Mouse (Mus musculus): ENCODE data around the gene Rnf145.

The Rnf145 gene

DNA sequence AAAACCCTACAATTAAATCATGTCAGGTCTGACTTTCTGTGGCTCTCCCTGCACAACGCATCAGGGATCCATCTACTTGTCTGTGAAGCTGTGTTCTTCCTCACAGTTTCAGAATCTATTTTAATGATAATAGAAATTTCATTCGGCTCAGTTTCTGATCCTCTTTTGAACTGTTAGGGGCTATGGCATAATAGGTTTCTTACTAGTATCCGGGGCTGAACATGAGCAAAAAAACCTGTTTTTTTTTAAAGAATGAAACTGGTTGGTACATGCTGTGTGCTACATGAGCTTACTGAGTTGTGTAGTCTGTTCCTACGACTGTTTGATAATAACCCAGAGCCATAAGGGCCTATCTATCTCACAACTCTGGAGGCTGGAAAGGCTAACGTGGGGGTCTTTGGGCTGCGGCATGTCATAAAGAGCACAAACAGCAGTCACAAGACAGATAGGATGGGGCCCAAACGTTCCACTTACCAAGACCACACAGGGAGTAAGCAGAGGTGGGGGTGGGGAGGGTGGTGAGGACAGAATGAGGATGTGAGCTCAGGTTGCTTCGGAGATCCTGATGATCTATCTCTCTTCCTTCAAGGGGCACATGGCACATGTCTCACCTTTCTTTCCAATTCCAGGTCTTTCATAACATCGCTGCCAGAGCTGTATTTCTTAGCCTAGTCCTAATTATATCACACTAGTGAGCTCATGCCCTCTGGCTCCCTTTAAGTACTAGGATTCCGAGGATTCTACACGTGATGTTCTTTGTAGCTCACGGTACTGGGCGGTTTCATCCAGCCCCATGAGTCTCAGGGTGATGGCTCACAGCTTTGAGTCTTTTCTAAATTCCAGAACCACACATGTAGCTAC, 20.1 kb upstream of the Rnf145 start:
- Histone ChIP-seq H3K36me3 (ENCODE audit: control insufficient read depth, insufficient read depth, low read length, poor library complexity, severe bottlenecking) (no peaks in the 10 kb centered on the region), H3K27me3 (ENCODE audit: control insufficient read depth, insufficient read depth, low read length, poor library complexity, severe bottlenecking) (no peaks in the 10 kb centered on the region)
- DNase-seq (ENCODE audit: low read depth, low spot score), result peak; percentile 61

DNA sequence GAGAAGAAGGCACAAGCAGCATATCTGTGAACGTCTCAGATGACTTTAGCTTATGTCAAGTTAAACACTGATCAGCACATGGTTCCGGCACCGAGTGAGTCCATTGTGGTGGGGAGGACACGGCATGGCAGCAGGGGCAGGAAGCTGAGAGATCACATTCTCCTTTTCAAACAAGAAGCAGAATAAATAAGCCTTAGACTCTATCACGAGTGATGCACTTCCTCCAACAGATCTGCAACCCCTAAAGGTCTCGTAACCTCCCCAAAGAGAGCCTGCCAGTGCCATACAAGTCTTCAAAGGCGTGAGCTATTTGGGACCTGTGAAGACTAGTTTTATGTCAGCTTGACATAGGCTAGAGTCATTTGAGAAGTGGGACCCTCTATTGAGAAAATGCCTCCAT, 17.8 kb upstream of the Rnf145 start:
- DNase-seq (ENCODE audit: low read depth, low spot score), result no peak
- Histone ChIP-seq H3K27me3 (ENCODE audit: control insufficient read depth, insufficient read depth, low read length, poor library complexity, severe bottlenecking) (no peaks in the 10 kb centered on the region), H3K36me3 (ENCODE audit: control insufficient read depth, insufficient read depth, low read length, poor library complexity, severe bottlenecking) (no peaks in the 10 kb centered on the region)

GRCm38 (mm10) chr11:44501477-44501876, 17.3 kb upstream of the Rnf145 start:
- no peak for DNase-seq (ENCODE audit: low read depth, low spot score)
- H3K27me3 ChIP-seq (ENCODE audit: control insufficient read depth, insufficient read depth, low read length, poor library complexity, severe bottlenecking), result no peaks in the 10 kb centered on the region
- H3K36me3 ChIP-seq (ENCODE audit: control insufficient read depth, insufficient read depth, low read length, poor library complexity, severe bottlenecking), result no peaks in the 10 kb centered on the region

GRCm38 (mm10) chr11:44502931-44503330, 15.8 kb upstream of the Rnf145 start:
- no peaks in the 10 kb centered on the region for H3K27me3 ChIP-seq (ENCODE audit: control insufficient read depth, insufficient read depth, low read length, poor library complexity, severe bottlenecking)
- DNase-seq (ENCODE audit: low read depth, low spot score), result no peak
- no peaks in the 10 kb centered on the region for H3K36me3 ChIP-seq (ENCODE audit: control insufficient read depth, insufficient read depth, low read length, poor library complexity, severe bottlenecking)

DNA sequence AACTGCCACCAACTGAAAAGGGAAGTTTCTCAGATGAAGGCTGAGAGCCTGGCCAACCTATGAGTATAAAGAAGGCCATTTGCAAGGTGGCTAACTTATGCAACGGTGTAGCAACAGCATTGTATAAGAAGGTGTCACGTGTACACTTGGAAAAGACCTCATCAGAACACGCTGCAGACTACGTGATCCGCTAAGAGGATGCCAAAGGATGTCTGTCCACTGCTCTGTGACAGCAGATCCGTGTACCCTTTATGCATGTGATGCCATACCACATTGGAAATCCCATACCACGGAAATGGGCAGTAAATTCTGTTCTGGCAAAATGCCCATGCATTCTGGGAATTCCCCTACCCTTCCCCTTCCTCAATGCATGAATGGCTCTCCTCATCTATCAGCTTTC, 14.6 kb upstream of the Rnf145 start:
- peak; percentile 70 for DNase-seq (ENCODE audit: low read depth, low spot score)
- Histone ChIP-seq H3K36me3 (ENCODE audit: control insufficient read depth, insufficient read depth, low read length, poor library complexity, severe bottlenecking) (no peaks in the 10 kb centered on the region), H3K27me3 (ENCODE audit: control insufficient read depth, insufficient read depth, low read length, poor library complexity, severe bottlenecking) (no peaks in the 10 kb centered on the region)

DNA sequence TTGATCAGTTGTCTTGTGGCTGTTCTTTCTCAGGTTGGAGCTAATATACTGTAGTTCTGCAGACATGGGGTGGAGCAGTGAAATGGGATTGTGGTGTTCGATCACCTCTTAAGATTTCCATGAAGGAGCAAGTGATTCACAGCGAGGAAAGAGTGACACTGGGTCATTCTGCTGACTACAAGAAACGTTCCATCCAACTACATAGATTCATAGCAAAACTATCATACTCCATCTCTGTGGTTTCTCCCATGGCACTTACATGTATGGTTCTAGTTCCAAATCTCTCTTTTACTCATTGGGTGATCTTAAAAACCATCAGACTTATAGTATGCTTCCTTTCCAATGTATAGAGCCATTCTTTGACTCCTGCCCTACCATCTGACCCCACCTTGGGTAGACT, 14.0 kb upstream of the Rnf145 start:
- no peak for DNase-seq (ENCODE audit: low read depth, low spot score)
- H3K27me3 ChIP-seq (ENCODE audit: control insufficient read depth, insufficient read depth, low read length, poor library complexity, severe bottlenecking), result no peaks in the 10 kb centered on the region
- H3K36me3 ChIP-seq (ENCODE audit: control insufficient read depth, insufficient read depth, low read length, poor library complexity, severe bottlenecking), result no peaks in the 10 kb centered on the region

GRCm38 (mm10) chr11:44508876-44509275, 9.9 kb upstream of the Rnf145 start:
- Histone ChIP-seq H3K27me3 (ENCODE audit: control insufficient read depth, insufficient read depth, low read length, poor library complexity, severe bottlenecking) (no peaks in the 10 kb centered on the region), H3K36me3 (ENCODE audit: control insufficient read depth, insufficient read depth, low read length, poor library complexity, severe bottlenecking) (no peaks in the 10 kb centered on the region)
- no peak for DNase-seq (ENCODE audit: low read depth, low spot score)

- H3K27me3 ChIP-seq (ENCODE audit: control insufficient read depth, insufficient read depth, low read length, poor library complexity, severe bottlenecking), result no peaks in the 10 kb centered on the region
- H3K36me3 ChIP-seq (ENCODE audit: control insufficient read depth, insufficient read depth, low read length, poor library complexity, severe bottlenecking), result no peaks in the 10 kb centered on the region
- DNase-seq (ENCODE audit: low read depth, low spot score), result no peak
Observed at GRCm38 (mm10) chr11:44509906-44510305, 8.9 kb upstream of the Rnf145 start.

GRCm38 (mm10) chr11:44510371-44510770, 8.4 kb upstream of the Rnf145 start:
- H3K36me3 ChIP-seq (ENCODE audit: control insufficient read depth, insufficient read depth, low read length, poor library complexity, severe bottlenecking), result no peaks in the 10 kb centered on the region
- no peaks in the 10 kb centered on the region for H3K27me3 ChIP-seq (ENCODE audit: control insufficient read depth, insufficient read depth, low read length, poor library complexity, severe bottlenecking)
- no peak for DNase-seq (ENCODE audit: low read depth, low spot score)

DNA sequence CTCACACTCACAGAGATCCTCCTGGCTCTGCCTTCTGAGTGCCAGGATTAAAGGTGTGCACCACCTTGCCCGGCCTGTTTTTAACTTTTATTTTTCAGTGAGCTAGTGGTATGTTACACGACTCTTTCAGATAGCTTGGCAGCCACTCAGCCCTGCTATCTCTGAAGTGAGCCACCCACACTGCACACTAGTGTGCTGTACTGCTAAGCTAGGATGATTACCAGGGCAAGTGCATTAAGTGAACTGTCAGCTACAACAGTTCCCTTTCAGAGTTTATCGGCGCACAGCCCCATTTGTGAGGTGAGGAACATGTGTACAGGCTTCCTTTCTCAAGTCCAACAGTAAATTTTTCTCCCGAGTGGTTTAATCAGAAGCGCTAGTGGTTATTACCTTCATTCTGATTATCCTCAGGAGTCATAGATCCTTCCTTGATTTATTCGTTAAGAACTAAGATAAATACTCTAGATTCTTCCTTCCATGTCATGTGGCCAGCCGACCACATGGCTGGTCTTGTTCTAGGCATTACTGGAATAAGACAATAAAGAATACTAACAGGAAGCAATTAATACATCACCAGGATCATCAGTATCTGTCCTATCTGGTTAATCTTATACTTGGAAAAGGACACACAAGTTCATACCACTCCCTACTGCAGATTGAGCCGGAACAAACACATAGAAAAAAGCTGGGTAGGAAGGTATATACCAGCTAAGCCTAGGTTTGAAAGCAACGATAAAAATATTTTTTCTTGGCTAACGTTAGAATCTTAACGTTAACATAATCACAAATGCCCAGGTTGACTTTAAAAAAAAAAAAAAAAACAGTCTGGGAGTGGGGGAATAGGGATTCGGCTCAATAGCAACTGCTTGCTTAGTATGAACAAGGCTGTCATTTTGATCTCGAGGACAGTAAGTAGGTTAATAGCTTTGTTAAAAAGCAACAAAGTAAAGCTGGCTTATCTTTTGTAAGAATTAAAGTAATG, 6.4 kb upstream of the Rnf145 start:
- DNase-seq (ENCODE audit: low read depth, low spot score), result no peak
- H3K27me3 ChIP-seq (ENCODE audit: control insufficient read depth, insufficient read depth, low read length, poor library complexity, severe bottlenecking), result no peaks in the 10 kb centered on the region
- H3K36me3 ChIP-seq (ENCODE audit: control insufficient read depth, insufficient read depth, low read length, poor library complexity, severe bottlenecking), result no peaks in the 10 kb centered on the region

DNA sequence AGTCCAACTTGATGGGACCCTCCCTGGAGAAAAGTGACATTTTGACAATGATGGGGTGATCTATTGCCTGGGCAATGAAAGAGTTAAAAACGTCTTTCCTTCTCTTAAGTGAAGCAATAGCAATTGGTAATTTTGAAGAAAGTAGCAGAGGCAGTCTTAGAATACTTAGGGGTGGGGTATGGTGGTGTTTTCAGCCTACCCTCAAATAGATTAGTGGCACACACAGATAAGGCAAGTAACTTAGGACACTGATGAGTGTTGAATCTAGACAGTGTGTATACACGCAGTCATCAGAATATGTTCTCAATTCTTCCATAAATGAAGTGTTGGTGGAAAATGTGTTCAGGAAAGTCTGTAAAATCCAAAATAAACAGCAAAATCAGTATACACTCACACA, 5.7 kb upstream of the Rnf145 start:
- DNase-seq (ENCODE audit: low read depth, low spot score), result no peak
- Histone ChIP-seq H3K36me3 (ENCODE audit: control insufficient read depth, insufficient read depth, low read length, poor library complexity, severe bottlenecking) (no peaks in the 10 kb centered on the region), H3K27me3 (ENCODE audit: control insufficient read depth, insufficient read depth, low read length, poor library complexity, severe bottlenecking) (no peaks in the 10 kb centered on the region)

DNA sequence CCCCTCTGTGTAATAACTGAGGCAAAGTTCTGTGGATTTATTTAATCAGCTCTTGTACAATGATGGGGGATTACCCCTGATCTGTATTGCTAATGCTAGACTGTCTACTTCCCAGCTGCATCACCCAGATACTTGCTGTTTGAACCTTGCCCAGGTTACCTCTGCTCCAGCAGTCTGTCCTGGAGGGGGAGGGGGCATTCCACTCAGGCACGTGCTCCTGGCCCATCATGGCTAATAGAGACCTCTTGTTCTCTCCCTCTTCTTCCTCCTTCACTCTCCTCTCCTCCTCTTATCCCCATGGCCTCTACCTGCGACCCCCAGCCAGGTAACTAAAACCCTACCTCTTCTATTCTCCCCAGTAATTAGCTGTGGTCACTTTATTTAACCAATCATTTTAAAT, 4.1 kb upstream of the Rnf145 start:
- Histone ChIP-seq H3K27me3 (ENCODE audit: control insufficient read depth, insufficient read depth, low read length, poor library complexity, severe bottlenecking) (no peaks in the 10 kb centered on the region), H3K36me3 (ENCODE audit: control insufficient read depth, insufficient read depth, low read length, poor library complexity, severe bottlenecking) (no peaks in the 10 kb centered on the region)
- no peak for DNase-seq (ENCODE audit: low read depth, low spot score)

DNA sequence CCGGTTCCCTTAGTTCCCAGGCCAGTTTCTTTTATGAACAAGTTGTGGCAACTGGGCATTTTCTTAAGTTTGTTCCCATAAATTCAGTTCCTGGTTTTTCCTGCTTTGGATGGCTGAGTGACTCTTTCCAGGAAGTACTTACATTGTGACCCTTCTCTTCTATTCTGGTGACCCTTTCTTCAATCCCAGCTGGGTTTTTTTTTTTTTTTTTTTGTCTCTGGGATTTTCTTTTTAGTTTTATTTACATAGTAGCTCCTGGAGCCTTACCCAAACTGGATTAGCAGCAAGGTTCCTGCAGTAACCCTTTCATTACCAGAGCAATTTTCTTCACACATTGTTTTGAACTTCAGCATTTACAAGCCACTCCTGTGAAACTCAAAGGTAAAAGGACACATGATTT, 2.4 kb upstream of the Rnf145 start:
- Histone ChIP-seq H3K36me3 (ENCODE audit: control insufficient read depth, insufficient read depth, low read length, poor library complexity, severe bottlenecking) (no peaks in the 10 kb centered on the region), H3K27me3 (ENCODE audit: control insufficient read depth, insufficient read depth, low read length, poor library complexity, severe bottlenecking) (no peaks in the 10 kb centered on the region)
- no peak for DNase-seq (ENCODE audit: low read depth, low spot score)

DNA sequence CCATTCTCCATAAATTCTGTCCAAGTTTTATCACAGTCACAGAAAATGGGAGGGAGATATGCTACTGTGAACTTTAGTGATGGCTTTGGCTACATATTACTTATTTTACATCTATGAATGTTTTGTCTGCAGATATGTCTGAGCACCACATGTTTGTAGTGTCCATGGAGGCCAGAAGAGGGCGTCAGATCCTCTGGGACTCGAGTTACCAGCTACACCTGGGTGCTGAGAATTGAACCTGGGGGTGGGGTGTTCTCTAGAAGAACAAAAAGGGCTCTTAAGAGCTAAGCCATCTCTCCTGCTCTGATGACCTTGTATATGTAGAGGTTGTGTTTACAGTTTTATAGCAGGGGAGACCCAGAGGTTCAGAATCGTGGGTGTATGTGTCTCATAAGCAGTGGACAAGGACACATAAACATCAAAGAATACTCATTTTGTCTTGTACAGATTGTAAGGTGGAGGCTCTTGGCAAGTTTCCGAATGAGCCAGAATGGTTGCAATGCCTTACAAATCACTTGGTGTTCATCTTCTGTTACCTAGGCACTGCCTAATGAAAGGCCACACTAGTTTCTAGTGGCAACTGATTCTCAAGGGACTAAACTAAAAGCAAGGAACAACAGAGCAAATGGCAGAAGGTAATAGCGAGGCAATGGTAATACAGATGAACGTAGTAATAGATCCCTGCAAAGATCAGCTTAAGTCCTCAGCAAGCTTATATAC, 1.0 kb upstream of the Rnf145 start:
- H3K36me3 ChIP-seq (ENCODE audit: control insufficient read depth, insufficient read depth, low read length, poor library complexity, severe bottlenecking), result 0 out of 2 replicates have a peak, but pooled peaks cover 2% of the 10 kb centered on the region
- H3K27me3 ChIP-seq (ENCODE audit: control insufficient read depth, insufficient read depth, low read length, poor library complexity, severe bottlenecking), result no peaks in the 10 kb centered on the region
- DNase-seq (ENCODE audit: low read depth, low spot score), result no peak

Measured in splenic B cell, adult 2 months (primary cell).